Mouse (Mus musculus) ES-E14 (cell line): ENCODE measurements around the gene Zfp408.

Source experiments
- CHD2 ChIP-seq: IDR thresholded peaks from 2 replicates; pipeline ENCODE4 v1.6.1; 2014; ENCODE audit warnings: mild to moderate bottlenecking, low read depth, low read length, inconsistent platforms
- HCFC1 ChIP-seq: IDR thresholded peaks from 2 replicates; pipeline ENCODE4 v1.6.1; 2012; ENCODE audit warnings: low read length, inconsistent platforms, borderline replicate concordance; ENCODE audit not compliant: insufficient read depth
- MAFK ChIP-seq: IDR thresholded peaks from 2 replicates; pipeline ENCODE4 v1.6.1; 2014; ENCODE audit warnings: mild to moderate bottlenecking, low read depth, low read length, inconsistent platforms; ENCODE audit not compliant: insufficient read depth
- ZC3H11A ChIP-seq: IDR thresholded peaks from 2 replicates; pipeline ENCODE4 v1.6.1; 2012; ENCODE audit warnings: low read depth, mild to moderate bottlenecking, inconsistent platforms, low read length, borderline replicate concordance
- ZNF384 ChIP-seq: IDR thresholded peaks from 2 replicates; pipeline ENCODE4 v1.6.1; 2012; ENCODE audit warnings: low read depth, low read length, inconsistent platforms

DNA sequence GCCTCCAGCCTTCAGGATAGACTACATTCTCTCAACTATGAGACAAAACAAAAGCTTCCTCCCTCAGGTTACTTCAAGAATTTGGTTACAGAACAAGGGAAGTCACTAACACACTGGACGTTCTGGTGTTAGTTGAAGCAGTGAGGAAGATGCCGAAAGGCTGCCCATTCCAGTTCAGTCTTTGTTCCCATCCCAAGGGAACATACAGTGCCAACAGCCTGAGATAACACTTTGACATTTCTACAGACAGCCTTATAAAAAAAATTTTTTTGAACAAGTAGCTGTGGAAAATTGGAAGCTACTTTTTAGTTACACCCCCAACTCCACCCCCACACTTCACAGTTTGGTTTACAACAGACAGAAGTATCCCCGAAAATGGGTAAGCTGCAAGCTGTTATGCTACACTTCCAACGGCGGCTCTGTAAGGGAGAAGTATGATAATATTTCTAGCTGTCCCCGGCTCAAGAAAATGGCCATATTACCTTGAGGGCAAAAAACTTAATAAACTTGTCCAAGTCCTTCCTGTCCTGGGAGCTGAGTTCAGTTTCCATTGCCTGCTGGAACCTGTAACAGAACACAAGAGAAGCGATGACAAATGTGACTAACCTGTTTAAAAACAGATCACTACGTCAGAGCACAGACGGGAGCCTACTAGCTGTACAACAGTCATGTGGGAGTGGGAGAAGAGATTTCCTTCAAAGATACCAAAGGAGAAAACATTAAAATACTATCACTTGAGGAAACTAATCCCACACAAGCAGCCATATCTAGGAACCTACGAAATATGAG is 46.0 kb upstream of the Zfp408 start:
- TF ChIP-seq HCFC1 (no peak), MAFK (no peak), CHD2 (no peak), ZNF384 (no peak), ZC3H11A (no peak)
